Mouse (Mus musculus): ENCODE measurements around the gene Egfl7.

- TF ChIP-seq CTCF (IDR thresholded peaks at IDR 0.05) (no peak), POLR2A (IDR thresholded peaks at IDR 0.05; ENCODE audit: insufficient read depth, low read depth, low read length) (0 out of 2 replicates have a peak, but pooled peaks have one; percentile 14)
These were observed 54.2 kb downstream of the Egfl7 start for GRCm38 (mm10) chr2:26633953-26634530.
